ENCODE assay signal across 16 mouse cellular contexts in genomic region chr10:118599197-118599596, GRCm38 (mm10).
DNase-seq lines count a peak whose midpoint lies in the region; ATAC-seq lines count a peak whose summit lies in the region.
"Had no signal": no experiment of that assay in that cellular context is flagged by ENCODE, and none has a peak within 500 bp of the region (broad histone marks: within the 10 kb centered on the region; RNA-seq: fewer than 3 reads in every experiment).

No protein-coding gene starts in this region.

- DNase-seq in heart, adult 11 months: peak; percentile 72
- no peak for DNase-seq in heart, postnatal 10 days
- DNase-seq in left cerebral cortex, adult 18-20 months (ENCODE audit: low spot score in 2 of 2): no peak
- DNase-seq in heart, postnatal 36 days: no peak
- DNase-seq in layer of hippocampus, adult 9-10 months (ENCODE audit: low spot score): no peak
- no peak for DNase-seq in urinary bladder, postnatal 36 days (ENCODE audit: low spot score in 2 of 2)
- DNase-seq: adrenal gland, adult 2 months; adrenal gland, postnatal 25 days; cerebellum, adult 18-20 months; cerebellum, adult 9-11 months; cerebellum, postnatal 36 days; gastrocnemius, postnatal 36 days; heart, adult 2 months had no signal

- intact Hi-C loops in heart, postnatal 10 days (cut with DNase I): loop anchor here (10.0 kb wide), 2 partner anchors 116 to 166 kb away; no protein-coding TSS in a partner anchor
- intact Hi-C loops in heart, postnatal 36 days (cut with DNase I): no loop called here

- ATAC-seq in activated CD4-positive, CD25-positive, alpha-beta regulatory T cell, adult 4 months: peak; percentile 72
- peak; percentile 28 for ATAC-seq in megakaryocyte, adult 5-6 weeks (ENCODE audit: poor library complexity, severe bottlenecking)
- ATAC-seq: forebrain, embryonic 14.5 days had no signal
